Mouse (Mus musculus): ENCODE measurements around the gene Pdss2. TPM values are rescaled to one million over a fixed set of nuclear protein-coding genes. Genes with fewer than 3 reads are reported as not detected.

Gene Pdss2
- total RNA-seq, 1 experiment from 2014 or later: 19.2 TPM

DNA sequence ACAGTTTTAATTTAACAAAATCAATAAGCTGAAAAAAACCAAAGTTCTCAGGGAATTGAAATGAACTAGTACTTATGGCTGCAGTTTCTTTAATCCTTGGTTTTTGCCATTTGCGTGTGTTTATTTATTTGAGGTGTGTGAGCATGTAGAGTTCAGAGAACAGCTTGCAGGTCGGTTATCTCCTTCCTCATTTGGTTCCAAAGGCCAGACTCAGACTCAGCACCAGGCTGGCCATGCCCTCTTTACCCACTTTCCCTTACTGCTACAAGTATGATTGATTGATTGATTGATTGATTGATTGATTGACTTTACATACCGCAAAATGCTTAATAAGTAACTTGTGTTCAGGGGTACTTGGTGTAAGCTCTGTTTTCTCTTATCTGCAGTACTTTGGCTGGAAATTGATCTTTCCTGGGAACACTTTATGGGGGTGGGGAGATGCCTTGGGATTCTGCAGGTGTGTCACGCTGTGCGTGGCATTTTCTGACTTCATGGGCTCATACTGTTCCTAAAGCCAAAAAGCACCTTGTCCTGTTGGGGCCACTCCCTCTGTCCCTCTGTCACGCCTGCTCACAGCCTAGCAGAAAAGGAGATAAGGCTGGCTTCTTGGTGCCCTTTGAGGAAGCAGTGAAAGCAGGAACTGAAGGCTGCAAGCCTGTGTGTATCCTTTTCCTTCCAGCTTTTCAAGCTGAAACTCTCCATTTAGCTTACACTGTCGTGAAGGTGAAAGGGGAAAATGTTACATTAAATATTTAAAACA is 91.6 kb downstream of the Pdss2 start:
- DNase-seq: no peak

DNA sequence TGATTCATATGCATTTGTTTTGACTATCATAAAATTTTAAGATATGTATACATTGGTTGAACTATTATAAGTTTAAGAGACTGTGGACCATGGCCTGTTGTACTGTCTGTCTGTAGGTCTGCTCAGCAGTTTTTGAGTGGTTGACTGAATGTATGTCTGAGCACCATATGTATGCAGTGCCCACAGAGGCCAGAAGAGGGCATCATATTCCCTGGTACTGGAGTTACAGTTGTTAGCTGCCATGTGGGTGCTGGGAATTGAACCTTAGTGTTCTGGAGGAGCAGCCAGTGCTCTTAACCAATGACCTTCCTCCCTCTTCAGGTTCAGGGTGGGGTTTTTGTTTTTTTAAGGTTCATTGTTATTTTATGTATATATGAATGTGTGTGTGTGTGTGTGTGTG is 93.9 kb downstream of the Pdss2 start:
- no peak for DNase-seq

DNA sequence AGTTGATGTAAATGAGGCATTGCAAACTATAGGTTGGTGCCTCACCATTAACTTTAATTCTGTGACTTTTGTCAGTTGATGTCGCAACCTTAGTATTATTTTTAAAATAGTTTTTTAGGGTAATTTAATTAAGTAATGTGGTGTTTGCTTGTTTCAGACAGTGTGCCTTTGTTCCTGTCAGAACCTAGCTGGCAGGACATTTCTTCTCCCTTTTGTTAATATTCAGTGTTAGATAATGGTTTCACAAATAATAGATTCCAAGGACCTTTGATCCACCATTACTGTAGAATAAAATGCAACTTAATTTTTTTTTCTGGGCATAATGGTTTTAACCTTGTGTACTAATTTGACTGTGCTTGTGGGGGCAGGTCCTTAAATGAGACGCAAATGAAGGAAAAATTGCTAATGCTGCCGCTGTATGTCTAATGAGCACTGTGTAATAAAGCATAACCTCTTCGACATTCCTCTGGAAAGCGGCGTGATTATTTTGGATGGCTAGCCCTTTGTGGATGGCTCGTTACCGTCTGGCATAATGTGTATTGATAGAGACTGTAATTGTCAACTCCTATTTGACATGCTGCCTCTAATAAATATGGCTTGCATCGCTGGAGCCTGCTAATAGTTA is 96.2 kb downstream of the Pdss2 start:
- no peak for DNase-seq

DNA sequence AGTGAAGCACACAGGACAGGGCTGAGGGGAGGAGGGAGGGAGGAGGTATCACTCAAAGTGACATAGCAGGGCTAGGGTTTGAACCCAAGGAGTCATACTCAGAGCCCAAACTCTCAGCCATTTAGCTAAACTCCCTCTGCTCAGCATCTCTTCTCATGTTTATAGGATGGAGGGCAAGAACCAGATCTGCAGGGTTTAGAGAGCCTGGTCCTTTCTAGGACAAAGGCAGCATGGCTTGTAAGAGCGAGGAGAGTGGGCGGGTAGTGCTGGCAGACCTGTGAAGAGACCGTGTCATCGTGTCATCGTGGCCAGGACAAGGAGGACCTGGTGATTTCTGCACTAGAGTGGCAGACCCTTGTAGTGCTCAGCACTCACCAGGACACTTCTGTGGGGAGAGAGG is 99.7 kb downstream of the Pdss2 start:
- DNase-seq: no peak

DNA sequence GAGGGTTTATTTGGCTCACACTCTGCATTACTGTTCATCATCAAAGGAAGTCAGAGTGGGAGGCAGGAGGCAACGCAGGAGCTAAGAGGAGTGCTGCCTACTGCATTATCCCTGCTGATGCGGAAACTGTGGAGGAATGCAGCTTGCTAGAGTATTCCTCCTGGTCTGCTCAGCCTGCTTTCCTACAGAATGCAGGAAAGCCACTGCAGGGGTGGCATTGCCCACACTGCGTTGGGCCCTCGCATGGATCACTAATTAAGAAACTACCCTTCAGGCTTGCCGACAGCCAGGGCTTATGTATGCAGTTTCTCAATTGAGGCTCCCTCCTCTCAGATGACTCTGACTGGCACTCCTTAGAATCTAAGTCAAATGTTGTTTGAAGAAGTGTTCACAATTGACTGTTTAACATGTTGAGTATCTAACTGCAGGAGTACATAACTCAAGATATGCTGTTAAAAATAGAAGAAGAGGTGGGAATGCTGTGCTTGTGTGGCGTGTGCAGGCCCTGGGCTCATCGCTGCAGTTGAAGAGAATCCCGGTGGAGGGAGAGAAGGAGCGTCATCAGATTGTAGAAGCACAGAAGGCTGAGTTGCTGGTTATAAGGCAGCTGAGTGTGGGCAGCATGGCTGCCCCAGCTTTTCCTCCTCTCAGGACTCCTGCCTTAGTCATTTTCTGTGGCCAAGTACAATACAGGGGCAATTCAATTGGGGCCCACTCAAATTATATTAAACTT is 101.3 kb downstream of the Pdss2 start:
- DNase-seq: no peak

DNA sequence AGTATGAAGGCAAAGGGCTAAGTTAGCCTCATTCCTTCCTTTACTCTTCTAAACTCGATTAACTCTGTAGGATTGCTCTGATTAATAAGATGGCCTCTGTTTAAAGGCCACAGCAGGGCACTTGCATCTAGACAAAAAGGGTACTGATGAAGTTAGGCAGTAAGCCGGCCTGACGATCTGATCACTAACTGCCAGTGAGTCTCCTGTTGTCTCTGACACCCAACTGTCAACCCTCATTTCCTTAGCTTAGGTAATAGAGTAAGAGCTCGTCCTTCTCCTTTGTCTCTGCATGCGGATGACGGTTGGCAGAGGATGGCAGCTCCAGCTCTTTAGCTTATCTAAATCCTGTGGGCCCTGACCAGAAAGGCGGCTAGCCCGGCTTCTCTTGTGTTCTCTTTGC is 102.1 kb downstream of the Pdss2 start:
- DNase-seq: no peak

DNA sequence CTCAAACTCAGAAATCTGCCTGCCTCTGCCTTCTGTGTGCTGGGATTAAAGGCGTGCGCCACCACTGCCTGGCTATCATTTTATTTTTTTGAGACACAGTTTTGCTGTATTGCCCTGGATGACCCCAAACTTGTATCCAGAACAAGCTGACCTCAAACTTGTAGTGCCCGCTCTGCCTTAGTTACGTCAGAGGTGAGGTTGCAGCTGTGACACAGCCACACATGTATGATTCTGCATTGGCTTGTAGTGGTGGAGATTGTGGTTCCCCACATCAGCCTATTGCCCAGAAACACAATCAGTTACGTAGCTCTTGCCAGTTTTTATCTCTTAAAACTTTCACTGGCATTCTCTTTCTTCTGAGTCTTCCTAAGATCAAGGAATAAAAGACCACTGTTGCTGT is 108.5 kb downstream of the Pdss2 start:
- no peak for DNase-seq

DNA sequence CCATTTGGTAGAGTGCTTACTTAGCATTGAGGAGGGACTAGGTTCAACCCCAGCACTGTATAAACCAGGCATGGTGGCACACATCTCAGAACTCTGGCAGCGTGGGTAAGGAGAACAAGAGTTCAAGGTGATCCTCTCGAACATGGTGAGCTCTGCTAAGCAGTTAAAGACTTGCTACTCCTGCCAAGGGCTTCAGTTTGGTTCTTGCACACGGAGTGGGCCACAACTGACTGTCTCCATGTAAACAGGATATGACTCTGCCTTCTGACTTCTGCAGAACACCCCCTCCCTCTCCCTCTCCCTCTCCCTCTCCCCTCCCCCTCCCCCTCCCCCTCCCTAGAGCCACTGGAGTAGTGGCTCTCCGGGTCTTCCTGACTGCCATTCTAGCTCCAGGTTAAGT is 109.4 kb downstream of the Pdss2 start:
- no peak for DNase-seq

DNA sequence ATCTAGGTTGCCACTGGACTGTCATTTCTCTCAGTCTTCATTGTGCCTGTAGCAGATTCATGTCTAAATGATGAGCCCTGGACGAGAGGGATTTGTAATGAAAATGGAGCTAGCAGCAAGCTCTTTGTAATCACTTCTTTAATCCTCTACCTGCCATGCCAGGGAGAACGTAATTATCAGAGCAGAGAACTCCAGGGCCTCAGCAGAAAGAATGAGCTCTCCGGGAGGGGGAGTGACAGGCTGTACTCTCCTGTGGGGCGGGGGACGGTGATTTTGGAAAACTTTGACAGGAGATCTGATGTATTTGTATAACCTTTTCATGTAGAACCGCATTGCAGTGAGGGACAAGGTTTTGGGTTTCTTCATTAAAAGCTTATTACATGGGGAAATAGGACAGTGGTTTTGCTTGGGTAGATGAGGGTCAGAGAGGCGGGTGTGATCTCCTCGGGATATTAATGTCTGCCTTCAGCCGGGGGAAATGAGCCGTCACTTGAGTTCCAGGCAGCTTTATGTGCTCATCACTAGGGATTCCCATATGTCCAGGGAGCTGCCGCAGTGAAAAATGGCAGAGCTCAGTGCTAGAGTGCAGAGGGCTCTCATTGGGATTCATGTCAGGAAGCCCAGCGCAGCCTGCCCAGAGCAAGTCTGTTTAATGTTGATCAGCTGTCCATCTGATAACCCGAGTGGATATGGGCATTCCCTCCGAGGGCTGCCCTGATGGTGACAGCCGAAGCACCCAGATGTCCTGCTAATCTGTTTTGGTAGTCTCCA is 110.8 kb downstream of the Pdss2 start:
- no peak for DNase-seq

DNA sequence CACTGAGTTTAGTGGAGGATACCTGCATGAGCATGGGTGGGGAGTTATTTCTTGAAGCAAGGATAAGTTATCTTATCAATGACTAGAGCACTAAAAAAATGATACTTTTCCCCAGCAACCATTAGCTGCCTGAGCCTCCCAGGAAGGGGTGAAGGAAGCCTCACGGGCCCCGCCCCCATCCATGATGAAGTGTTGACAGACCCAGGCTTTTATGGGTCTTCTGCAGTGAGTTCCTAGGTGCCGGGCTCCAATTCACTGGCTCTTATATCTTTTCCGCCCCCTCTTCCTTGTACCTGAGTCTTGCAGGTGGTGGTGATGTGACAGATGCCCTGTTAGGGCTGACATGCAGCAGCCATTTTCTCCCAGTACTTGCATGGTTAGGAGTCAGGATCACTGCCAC is 114.6 kb downstream of the Pdss2 start:
- DNase-seq: no peak

DNA sequence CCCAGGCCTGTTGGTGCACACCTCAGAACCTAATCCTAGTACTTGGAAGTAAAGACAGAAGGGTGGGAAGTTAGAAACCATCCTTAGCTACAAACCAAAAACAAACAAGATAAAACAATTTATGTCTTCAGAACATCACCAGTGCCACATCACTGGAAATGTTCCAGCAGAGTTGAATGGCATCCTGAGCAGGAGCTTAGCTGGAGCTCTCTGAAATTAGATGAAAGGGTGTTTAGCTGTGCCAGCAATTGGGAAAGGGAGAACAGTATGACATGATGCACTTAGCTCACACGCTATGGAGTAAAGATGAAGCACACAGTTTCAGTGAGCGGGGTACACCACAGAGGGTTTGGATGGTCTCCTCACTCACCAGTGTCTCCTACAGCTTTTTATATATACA is 115.8 kb downstream of the Pdss2 start:
- DNase-seq: no peak

DNA sequence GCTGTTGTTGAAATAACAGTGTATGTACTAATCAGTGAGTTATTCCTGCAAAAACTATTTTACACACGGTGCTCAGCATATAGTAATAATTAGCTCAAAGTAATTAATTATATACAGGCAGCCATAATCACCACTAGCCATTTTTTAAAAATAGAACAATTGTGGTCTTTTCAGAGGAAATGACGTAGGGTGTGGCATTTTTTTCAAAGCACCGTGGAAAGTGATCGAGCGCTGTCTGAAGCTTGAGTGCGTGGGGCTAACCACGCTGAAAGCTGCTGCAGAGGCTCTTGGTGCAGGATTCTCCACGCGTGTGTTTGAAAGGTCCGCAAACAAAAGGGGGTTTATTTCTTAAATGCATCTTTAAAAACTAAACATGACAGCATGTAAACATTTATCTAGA is 118.5 kb downstream of the Pdss2 start:
- no peak for DNase-seq

DNA sequence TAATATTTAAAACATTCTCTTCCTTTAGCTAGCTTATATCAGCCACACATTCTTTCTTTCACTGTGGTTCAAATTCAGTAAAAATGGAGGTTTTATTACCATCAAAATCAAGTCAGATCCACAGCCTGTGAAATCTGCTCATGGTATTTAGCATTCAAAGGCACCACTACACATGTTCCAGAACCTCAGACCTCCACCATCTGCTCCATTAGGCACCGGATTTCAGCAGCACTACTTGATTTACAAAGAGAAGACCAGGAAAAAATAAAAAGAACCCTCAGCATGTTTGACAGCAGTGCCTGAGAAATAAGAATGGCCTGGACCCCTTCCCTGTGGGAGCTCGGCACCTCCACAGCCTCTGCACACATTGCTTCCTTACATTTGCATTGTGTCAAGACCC is 128.4 kb downstream of the Pdss2 start:
- no peak for DNase-seq

DNA sequence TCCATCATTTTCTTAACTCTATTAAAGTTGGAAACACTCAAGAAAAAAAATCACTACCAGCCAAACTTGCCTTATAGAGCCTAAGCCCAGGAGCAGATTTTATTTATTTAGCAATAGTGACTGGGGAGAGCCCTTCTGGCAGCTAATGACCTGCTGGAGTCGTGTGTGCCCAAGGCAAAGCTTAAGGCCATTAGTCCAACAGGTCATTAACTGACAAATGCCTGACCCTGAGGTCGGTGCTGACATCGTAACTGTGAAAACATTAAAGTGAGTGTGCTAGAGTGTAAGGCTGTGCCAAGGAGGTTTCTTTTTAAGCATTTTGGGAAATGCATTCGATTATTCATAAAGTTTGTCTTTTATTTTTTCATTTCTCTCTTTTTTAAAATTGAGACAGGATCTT is 136.6 kb downstream of the Pdss2 start:
- DNase-seq: no peak

DNA sequence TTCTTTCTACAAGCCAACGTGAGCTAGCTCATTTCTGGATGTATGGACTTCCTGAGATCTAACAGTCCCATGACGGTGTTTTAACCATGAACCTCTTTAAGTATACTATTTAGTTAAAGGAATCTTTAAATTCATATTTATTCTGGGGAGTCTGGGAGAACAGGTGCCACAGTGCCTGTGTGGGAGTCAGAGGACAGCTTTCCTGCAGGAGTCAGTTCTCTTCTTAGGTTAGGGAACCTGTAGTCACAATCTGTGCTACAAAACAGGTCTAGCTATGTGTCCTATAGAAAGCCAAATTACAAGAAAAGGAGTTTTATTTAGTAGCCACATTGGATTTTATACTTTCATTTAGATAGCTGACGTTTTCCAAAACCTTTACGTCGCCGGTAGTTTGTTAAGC is 141.7 kb downstream of the Pdss2 start:
- no peak for DNase-seq

DNA sequence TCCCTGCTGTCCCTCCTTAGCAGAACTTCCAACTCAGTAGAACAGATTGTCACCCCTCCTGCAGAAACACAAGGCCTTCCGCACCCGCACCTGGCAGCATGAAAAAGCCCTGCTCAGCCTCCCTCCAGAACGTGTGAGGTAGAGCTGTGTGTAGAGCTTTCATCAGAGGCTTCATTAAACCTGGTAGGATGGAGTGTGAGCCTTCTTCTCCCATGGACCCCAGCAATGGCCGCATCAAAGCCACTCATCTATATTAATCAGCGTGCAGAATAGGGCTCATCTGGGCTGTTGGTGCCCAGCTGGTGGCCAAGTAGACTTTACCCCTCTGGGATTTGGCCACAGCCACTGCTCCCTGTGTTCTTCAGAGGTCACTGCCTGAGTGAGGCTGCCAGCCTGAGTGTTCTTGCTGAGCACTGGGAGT is 142.2 kb downstream of the Pdss2 start:
- no peak for DNase-seq

DNA sequence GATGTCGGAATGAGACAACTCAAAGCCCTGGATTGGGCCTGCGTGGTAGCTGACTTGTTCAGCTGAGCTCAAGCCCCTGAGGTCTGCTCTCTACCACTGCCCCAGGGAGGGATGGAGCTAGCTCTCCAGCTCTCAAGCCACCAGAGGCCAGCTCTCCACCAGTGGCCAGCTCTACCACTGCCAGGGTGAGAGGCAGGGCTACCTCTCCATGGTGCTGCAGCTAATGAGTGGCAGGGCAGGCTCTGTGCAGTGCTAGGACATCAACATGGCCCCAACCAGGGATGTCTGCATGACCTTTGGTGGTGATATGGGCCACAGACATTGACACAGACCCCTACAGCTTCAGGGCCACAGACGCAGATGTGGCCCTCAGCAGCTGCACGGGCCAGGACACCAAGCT is 144.6 kb downstream of the Pdss2 start:
- no peak for DNase-seq

DNA sequence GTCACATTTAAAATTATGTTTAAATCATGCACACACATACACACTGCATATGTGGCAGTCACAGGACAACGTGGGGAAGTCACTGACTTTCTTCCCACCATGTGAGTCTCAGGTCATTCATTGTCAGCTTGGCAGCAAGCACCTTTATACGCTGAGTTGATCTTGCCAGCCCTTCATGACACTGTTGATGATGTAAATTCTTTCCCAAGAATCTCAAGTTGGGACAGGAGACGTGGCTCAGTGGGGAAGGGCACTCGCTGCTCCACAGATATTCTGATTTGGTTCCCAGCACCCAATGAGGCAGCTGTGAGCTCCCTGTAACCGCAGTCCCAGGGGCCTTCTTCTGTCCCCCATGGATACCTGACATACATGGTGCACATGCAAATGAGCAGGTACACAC is 147.3 kb downstream of the Pdss2 start:
- DNase-seq: no peak

DNA sequence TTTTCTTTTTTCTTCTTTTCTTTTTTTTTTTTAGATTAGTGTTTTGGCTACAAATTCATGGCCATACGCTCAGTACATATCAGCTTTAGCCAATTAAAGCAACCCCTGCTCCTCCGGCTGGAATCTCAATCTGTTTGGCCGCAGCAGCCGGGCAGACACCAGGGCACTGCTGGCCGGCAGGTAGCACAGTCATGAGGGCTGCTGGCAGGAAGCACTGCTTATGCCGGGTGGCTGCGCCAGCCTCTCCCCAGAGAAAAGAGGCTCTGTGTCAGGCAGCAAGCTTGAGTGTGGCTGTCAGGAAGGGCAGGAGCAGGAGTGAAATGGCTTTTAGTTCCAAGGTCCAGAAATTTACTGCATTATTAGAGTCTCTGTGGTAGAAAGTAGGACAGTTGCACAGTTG is 151.0 kb downstream of the Pdss2 start:
- DNase-seq: peak; percentile 28

DNA sequence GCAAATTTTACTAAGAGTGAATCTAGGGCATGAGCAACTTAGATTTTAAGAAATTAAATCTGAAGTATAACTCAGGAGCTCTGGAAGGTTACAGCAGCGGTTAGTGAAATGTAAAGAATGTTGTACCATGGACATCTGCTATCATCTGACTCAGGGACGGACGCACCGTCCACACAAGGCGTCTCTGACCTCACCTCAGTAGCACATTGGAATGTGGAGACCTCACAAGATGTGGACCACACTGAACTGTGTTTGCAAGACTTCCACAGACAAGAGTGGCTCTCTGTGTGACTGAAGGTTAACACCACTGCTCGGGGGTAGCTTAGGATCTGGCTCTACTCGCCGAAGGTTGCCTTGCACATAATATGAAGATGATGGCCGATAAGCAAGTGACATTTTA is 151.7 kb downstream of the Pdss2 start:
- no peak for DNase-seq

DNA sequence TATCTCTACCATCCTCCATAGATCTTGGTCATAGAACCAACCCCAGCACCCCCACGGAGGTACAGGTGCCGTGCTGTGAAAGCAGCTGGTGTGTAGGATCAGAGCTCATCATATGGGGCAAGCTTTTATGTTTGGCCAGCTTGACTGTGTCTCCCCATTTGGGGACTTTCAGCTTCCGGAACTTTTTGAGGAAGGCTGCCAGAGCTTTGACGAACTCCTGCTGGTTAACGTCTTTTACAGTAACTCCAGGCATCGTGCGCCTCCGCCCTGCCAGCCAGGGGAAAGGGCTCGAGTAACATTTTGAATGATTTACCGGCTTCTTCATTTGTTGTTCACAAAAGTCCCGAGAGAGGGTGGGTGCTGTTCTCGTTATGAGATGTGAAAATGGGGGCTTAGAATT is 152.4 kb downstream of the Pdss2 start:
- DNase-seq: no peak

DNA sequence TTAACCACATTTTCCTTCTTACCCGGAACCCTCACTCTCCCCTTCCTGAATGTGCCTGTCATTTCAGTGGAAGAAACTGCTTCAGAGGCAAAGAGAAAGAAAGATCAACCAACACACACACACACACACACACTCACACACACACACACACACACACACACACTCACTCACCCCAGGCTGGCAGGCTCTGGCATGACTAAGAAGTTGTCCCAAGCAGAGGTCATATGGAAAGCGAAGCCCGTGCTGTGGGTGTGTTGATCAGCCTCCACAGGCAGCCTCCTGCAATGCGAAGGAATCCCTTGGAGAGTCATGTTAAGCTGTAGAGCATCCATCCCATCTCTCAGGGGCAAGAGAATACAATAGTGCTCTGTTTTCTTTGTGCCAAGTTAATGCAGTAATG is 154.0 kb downstream of the Pdss2 start:
- DNase-seq: peak; percentile 19

DNA sequence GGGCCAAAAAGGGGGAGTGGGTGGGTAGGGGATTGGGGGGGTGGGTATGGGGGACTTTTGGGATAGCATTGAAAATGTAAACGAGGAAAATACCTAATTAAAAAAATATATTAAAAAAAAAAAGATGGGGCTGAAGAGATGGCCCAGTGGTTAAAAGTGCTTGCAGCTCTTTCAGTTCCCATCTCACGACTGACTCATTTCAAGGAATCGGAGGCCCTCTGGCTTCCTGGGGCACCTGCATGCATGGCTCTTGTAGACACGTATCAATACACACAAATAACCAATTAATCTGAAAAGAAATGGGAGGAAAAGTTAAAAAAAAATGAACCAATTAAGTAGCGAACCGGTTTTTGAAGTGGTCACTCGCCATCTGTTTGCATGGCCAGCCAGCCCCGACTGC is 155.5 kb downstream of the Pdss2 start:
- no peak for DNase-seq
